In the genomic region with DNA sequence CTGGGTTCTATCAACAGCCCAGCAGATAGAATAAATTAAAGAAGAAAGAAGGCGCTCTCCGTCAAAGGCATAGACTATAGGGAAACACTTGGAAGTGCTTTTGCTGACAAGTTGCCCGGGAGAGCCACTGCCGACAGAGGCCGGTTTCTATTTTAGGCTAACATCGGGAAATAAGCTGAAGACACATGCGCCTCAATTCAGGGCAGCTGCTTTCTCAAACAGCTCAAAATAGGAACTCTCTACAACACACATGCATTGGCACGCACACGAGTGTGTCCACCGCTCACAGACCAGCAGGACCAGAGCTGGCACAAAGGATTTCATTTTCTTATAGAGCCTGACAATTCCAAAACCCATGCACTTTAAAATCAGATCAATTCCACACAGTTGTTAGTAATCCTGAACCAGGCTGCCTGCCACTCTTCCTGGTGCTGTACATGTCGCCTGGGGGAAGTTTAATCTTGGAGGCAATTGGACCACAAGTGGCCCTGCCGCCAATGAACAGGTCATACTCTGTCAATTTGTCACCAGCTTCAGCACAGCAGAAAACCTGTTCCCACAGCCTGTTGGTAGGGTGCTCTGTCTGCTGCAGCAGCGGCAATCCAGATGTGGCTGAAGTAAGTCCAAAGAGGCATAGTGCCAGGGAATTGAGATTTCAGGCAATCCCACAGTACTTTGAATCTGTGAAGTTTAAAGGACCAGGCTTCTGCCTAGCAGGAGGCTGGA, we compare ENCODE assay signal across 8 mouse cellular contexts.
DNase-seq lines count a peak whose midpoint lies in the region; ATAC-seq lines count a peak whose summit lies in the region.

No protein-coding gene starts in this region.

- 0 out of 2 replicates have a peak overlapping the region, but pooled peaks have one; percentile 40 for H3K27ac ChIP-seq in hindbrain, embryonic 10.5 days
- no peak overlapping the region for H3K27ac ChIP-seq in hindbrain, embryonic 11.5 days (ENCODE audit: low read depth, low read length)
- H3K27ac ChIP-seq in forebrain, embryonic 13.5 days = peak overlapping the region; percentile 19

- no peak for ATAC-seq in hindbrain, embryonic 11.5 days (ENCODE audit: low FRiP score)
- ATAC-seq in forebrain, embryonic 13.5 days = no peak

- DNase-seq in hindbrain, embryonic 10.5 days (ENCODE audit: low spot score) = no peak
- DNase-seq in hindbrain, embryonic 11.5 days (ENCODE audit: low spot score) = no peak
- peak; percentile 36 to 49 for DNase-seq in heart, postnatal 36 days
- DNase-seq in left cerebral cortex, adult 18-20 months (ENCODE audit: low spot score in 2 of 2) = peak; percentile 23 to 64
- DNase-seq in right cerebral cortex, adult 18-20 months = peak; percentile 66
- no peak for DNase-seq in cerebellum, adult 9-11 months
- no peak for DNase-seq in spleen, adult 12 weeks (ENCODE audit: low spot score)

- no peak overlapping the region for H3K4me2 ChIP-seq in hindbrain, embryonic 11.5 days (replicated peaks; ENCODE audit: low read depth, low read length)
- H3K4me2 ChIP-seq in forebrain, embryonic 13.5 days = no peak overlapping the region

- no peaks in the 10 kb centered on the region for H3K9me3 ChIP-seq in hindbrain, embryonic 10.5 days
- no peaks in the 10 kb centered on the region for H3K9me3 ChIP-seq in hindbrain, embryonic 11.5 days (ENCODE audit: control insufficient read depth, low read length)
- no peaks in the 10 kb centered on the region for H3K9me3 ChIP-seq in forebrain, embryonic 13.5 days (replicated peaks)

- H3K36me3 ChIP-seq in hindbrain, embryonic 10.5 days = peaks cover 12% of the 10 kb centered on the region
- H3K36me3 ChIP-seq in hindbrain, embryonic 11.5 days (ENCODE audit: control insufficient read depth, insufficient read depth, low read length) = no peaks in the 10 kb centered on the region
- no peaks in the 10 kb centered on the region for H3K36me3 ChIP-seq in forebrain, embryonic 13.5 days (ENCODE audit: poor library complexity, severe bottlenecking)

- intact Hi-C loops in heart, postnatal 36 days (cut with DNase I) = loop anchor here (2.0 kb wide), 1 partner anchor 139 kb away; a partner anchor contains a TSS

- H3K4me1 ChIP-seq in hindbrain, embryonic 10.5 days (replicated peaks) = peaks cover 31% of the 10 kb centered on the region
- 0 out of 2 replicates have a peak, but pooled peaks cover 2% of the 10 kb centered on the region for H3K4me1 ChIP-seq in hindbrain, embryonic 11.5 days (replicated peaks; ENCODE audit: control insufficient read depth, insufficient read depth, low read length)
- peaks cover 24% of the 10 kb centered on the region for H3K4me1 ChIP-seq in forebrain, embryonic 13.5 days

- H3K9ac ChIP-seq in hindbrain, embryonic 11.5 days (ENCODE audit: low read depth, low read length) = no peak overlapping the region
- no peak overlapping the region for H3K9ac ChIP-seq in forebrain, embryonic 13.5 days

- H3K27me3 ChIP-seq in hindbrain, embryonic 10.5 days (ENCODE audit: insufficient read depth, poor library complexity, severe bottlenecking) = no peaks in the 10 kb centered on the region
- H3K27me3 ChIP-seq in hindbrain, embryonic 11.5 days (ENCODE audit: control insufficient read depth, insufficient read depth, low read length) = no peaks in the 10 kb centered on the region
- H3K27me3 ChIP-seq in forebrain, embryonic 13.5 days = no peaks in the 10 kb centered on the region

- 84% methylated on average over 13 of the region's 13 CpGs for WGBS in hindbrain, embryonic 10.5 days
- 72% methylated on average over 13 of the region's 13 CpGs for WGBS in hindbrain, embryonic 11.5 days
- WGBS in forebrain, embryonic 13.5 days = 72% methylated on average over 13 of the region's 13 CpGs

- no peak overlapping the region for H3K4me3 ChIP-seq in hindbrain, embryonic 10.5 days
- no peak overlapping the region for H3K4me3 ChIP-seq in hindbrain, embryonic 11.5 days (ENCODE audit: low read depth, low read length)
- no peak overlapping the region for H3K4me3 ChIP-seq in forebrain, embryonic 13.5 days

Comparison
In these comparisons a context has a peak if more than half of its experiments do, and no peak if none do; other contexts are left out.
1. DNase-seq: peak in heart, postnatal 36 days (2 of 2), left cerebral cortex, adult 18-20 months (2 of 2) and right cerebral cortex, adult 18-20 months (single experiment); none in hindbrain, embryonic 10.5 days (single experiment), hindbrain, embryonic 11.5 days (single experiment), cerebellum, adult 9-11 months (single experiment) and spleen, adult 12 weeks (single experiment).